Mouse (Mus musculus) bone marrow macrophage, adult 2 months (primary cell): ENCODE results near the gene Sh3d19.

Experiments
- CTCF ChIP-seq: IDR thresholded peaks from 2 replicates; pipeline ENCODE4 v1.5.1; 2012; ENCODE audit warnings: low read depth, mild to moderate bottlenecking, low read length, moderate library complexity
- POLR2A ChIP-seq: IDR thresholded peaks from 2 replicates; pipeline ENCODE4 v1.6.1; 2012; ENCODE audit warnings: mild to moderate bottlenecking, low read depth, low read length, borderline replicate concordance

- no peak for TF ChIP-seq CTCF
- no peak for TF ChIP-seq POLR2A
These were observed 170.5 kb downstream of the Sh3d19 start for GRCm38 (mm10) chr3:86141366-86141765.
